Mouse (Mus musculus) bone marrow macrophage, adult 2 months (primary cell): ENCODE measurements around the gene Rasa2.

Source experiments
- CTCF ChIP-seq: IDR thresholded peaks from 2 replicates; pipeline ENCODE4 v1.5.1; 2012; ENCODE audit warnings: low read depth, mild to moderate bottlenecking, low read length, moderate library complexity
- POLR2A ChIP-seq: IDR thresholded peaks from 2 replicates; pipeline ENCODE4 v1.6.1; 2012; ENCODE audit warnings: mild to moderate bottlenecking, low read depth, low read length, borderline replicate concordance

DNA sequence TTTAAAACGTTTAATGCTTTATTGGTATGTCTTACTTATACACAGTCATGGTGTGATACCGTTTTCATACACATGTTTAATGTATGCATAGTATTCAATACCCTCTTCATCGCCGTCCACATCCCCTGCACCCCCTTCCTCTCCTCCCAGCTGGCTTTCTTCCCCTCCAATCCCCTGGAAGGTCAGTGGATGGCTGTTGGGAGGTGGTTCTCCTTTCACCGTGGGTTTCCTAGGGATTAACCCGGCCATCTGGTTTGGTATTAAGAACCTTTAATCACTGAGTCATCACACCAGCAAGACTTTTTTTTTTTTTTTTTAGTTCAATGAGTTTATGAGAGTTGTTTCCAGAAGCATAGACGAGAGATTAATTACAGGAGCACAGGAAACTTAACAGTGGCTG is 1.3 kb upstream of the Rasa2 start:
- TF ChIP-seq CTCF (no peak), POLR2A (no peak)
